Mouse (Mus musculus): ENCODE measurements around the gene Rab11fip4.
A peak's percentile ranks its signal among the peaks of the same experiment; 100 is the strongest.

GRCm38 (mm10) chr11:79686501-79687121, 95.6 kb downstream of the Rab11fip4 start:
- no peak for TF ChIP-seq POLR2A (IDR thresholded peaks at IDR 0.05; ENCODE audit: low read depth, low read length)
- TF ChIP-seq CTCF (conservative IDR thresholded peaks at IDR 0.05; ENCODE audit: insufficient read depth, insufficient read length, low read depth, low read length): peak; percentile 97
